Mouse (Mus musculus) liver, adult 2 months (tissue): ENCODE measurements around the gene Tcl1. TPM values are rescaled to one million over a fixed set of nuclear protein-coding genes. Genes with fewer than 3 reads are reported as not detected.
"Not testable (repeated sequence)": the region's sequence is repeated elsewhere in the genome, so short reads cannot be mapped to it uniquely, and the experiment has no call there.

Experiments used
- DNase-seq: peaks from one replicate; pipeline ENCODE4 v3.0.0-alpha.2; 2011; ENCODE audit warnings: low read depth, low spot score; ENCODE audit errors: extremely low read depth
- H3K27ac ChIP-seq: fragments of 200-500 bp; replicated peaks from 2 replicates; pipeline ENCODE4 v1.5.1; 2012; ENCODE audit warnings: low read depth, mild to moderate bottlenecking, control low read depth, inconsistent platforms, low read length; ENCODE audit not compliant: insufficient read depth
- H3K27me3 ChIP-seq: fragments of 200-500 bp; 2 replicates; pipeline ENCODE4 v1.6.1; 2012; ENCODE audit warnings: mild to moderate bottlenecking, moderate library complexity, low read length, inconsistent platforms; ENCODE audit not compliant: control insufficient read depth, insufficient read depth
- H3K36me3 ChIP-seq: fragments of 200-500 bp; 2 replicates; pipeline ENCODE4 v1.6.1; 2012; ENCODE audit warnings: low read length, inconsistent platforms; ENCODE audit not compliant: control insufficient read depth, insufficient read depth
- H3K4me1 ChIP-seq: fragments of 200-500 bp; 2 replicates; pipeline ENCODE4 v1.6.1; 2011; ENCODE audit warnings: low read length; ENCODE audit not compliant: control insufficient read depth, insufficient read depth
- H3K4me3 ChIP-seq: fragments of 200-500 bp; 2 replicates; pipeline ENCODE4 v1.5.1; 2011; ENCODE audit warnings: low read depth, mild to moderate bottlenecking, control low read depth, low read length, moderate library complexity; ENCODE audit not compliant: insufficient read depth
- H3K79me2 ChIP-seq: fragments of 200-500 bp; 2 replicates; pipeline ENCODE4 v1.6.1; 2012; ENCODE audit warnings: inconsistent platforms, mild to moderate bottlenecking, low read length, moderate library complexity; ENCODE audit not compliant: control insufficient read depth, insufficient read depth
- H3K9ac ChIP-seq: fragments of 200-500 bp; 2 replicates; pipeline ENCODE4 v1.6.1; 2012; ENCODE audit warnings: low read depth, mild to moderate bottlenecking, control low read depth, inconsistent platforms, low read length
- CTCF ChIP-seq: fragments of 200-500 bp; IDR thresholded peaks from 2 replicates; pipeline ENCODE4 v1.5.1; 2011; ENCODE audit warnings: low read depth, low read length, control low read depth
- POLR2A ChIP-seq: fragments of 200-500 bp; IDR thresholded peaks from 2 replicates; pipeline ENCODE4 v1.6.1; 2011; ENCODE audit warnings: low read length, control low read depth; ENCODE audit not compliant: insufficient read depth; ENCODE audit errors: extremely low read depth
- WGBS: fragments of 180-500 bp; shearing (Covaris S2); methylation state at CpG from one replicate; pipeline ENCODE4 v1.1.7; 2018; 5-methylcytosine and 5-hydroxymethylcytosine counted together
- polyA plus RNA-seq: library from polyadenylated mRNA; depleted of rRNA; stranded (reverse); fragments of >200 nt; gene quantifications from 2 replicates; pipeline ENCODE4 v1.2.3, GENCODE M21; 2012; rRNA removed
- total RNA-seq: library from RNA; depleted of rRNA; stranded (reverse); fragments of >200 nt; gene quantifications from 2 replicates; pipeline ENCODE4 v1.2.3, GENCODE M21; 2014; rRNA removed

Gene Tcl1
- total and polyA plus RNA-seq, 2 experiments, result not detected

- not testable (repeated sequence) for H3K9ac ChIP-seq, H3K4me3 ChIP-seq, H3K27ac ChIP-seq, H3K4me1 ChIP-seq, H3K79me2 ChIP-seq, H3K27me3 ChIP-seq, H3K36me3 ChIP-seq, DNase-seq
- peak; percentile 36 for TF ChIP-seq CTCF
- WGBS, result 33% methylated on average over 2 of the region's 2 CpGs
These were observed 33.6 kb downstream of the Tcl1 start for GRCm38 (mm10) chr12:105188980-105189379.

GRCm38 (mm10) chr12:105181040-105181644, 41.5 kb downstream of the Tcl1 start:
- H3K4me1 ChIP-seq, H3K9ac ChIP-seq: not testable (repeated sequence)
- 62% methylated on average over 4 of the region's 4 CpGs for WGBS

GRCm38 (mm10) chr12:105176044-105176443, 46.5 kb downstream of the Tcl1 start, which contains the start of gene Tcl1b5:
Gene Tcl1b5, plus strand, starts transcription at chr12:105176344.
- not testable (repeated sequence) for H3K27me3 ChIP-seq, H3K79me2 ChIP-seq, DNase-seq, H3K27ac ChIP-seq, H3K9ac ChIP-seq, H3K4me3 ChIP-seq, H3K4me1 ChIP-seq, H3K36me3 ChIP-seq
- 62% methylated on average over 3 of the region's 3 CpGs for WGBS

More at GRCm38 (mm10) chr12:105181040-105181644, 41.5 kb downstream of the Tcl1 start:
- DNase-seq, H3K4me3 ChIP-seq, H3K27ac ChIP-seq, H3K27me3 ChIP-seq, H3K79me2 ChIP-seq, H3K36me3 ChIP-seq: not testable (repeated sequence)

GRCm38 (mm10) chr12:105174318-105174717, 48.3 kb downstream of the Tcl1 start:
- H3K27ac ChIP-seq, H3K36me3 ChIP-seq, H3K4me3 ChIP-seq, H3K27me3 ChIP-seq, H3K9ac ChIP-seq, H3K79me2 ChIP-seq, DNase-seq, H3K4me1 ChIP-seq: not testable (repeated sequence)
- peak; percentile 23; the same call in 1 of the 2 replicates for TF ChIP-seq CTCF
- WGBS, result 20% methylated on average over 2 of the region's 2 CpGs

- DNase-seq, result no peak
- no peaks in the 10 kb centered on the region for H3K79me2 ChIP-seq
- H3K4me3 ChIP-seq, result no peak overlapping the region
- TF ChIP-seq CTCF (no peak), POLR2A (no peak)
- H3K27me3 ChIP-seq, result no peaks in the 10 kb centered on the region
- H3K36me3 ChIP-seq, result no peaks in the 10 kb centered on the region
- H3K27ac ChIP-seq, result no peak overlapping the region
- 81% methylated on average over 2 of the region's 2 CpGs for WGBS
- no peak overlapping the region for H3K9ac ChIP-seq
- no peaks in the 10 kb centered on the region for H3K4me1 ChIP-seq
These were observed 49.2 kb downstream of the Tcl1 start for GRCm38 (mm10) chr12:105173366-105173765.

Other genes with a start within 250 kb of the Tcl1 start
- gene Syne3, start 213.0 kb downstream of the Tcl1 start, total RNA-seq, result 3.8 and 4.8 TPM in 2 replicates
- gene Syne3, start 213.0 kb downstream of the Tcl1 start, polyA plus RNA-seq, result 0.81 and 1.6 TPM in 2 replicates
- 43.0 and 45.5 TPM in 2 replicates for gene Glrx5, start 190.1 kb downstream of the Tcl1 start, total RNA-seq
- 144 and 157 TPM in 2 replicates for gene Glrx5, start 190.1 kb downstream of the Tcl1 start, polyA plus RNA-seq
- not detected in 2 replicates for gene Tcl1b2, start 76.8 kb downstream of the Tcl1 start, total RNA-seq
- gene Tcl1b2, start 76.8 kb downstream of the Tcl1 start, polyA plus RNA-seq, result not detected in 2 replicates
- not detected in 2 replicates for gene Tcl1b1, start 63.1 kb downstream of the Tcl1 start, total RNA-seq
- not detected in 2 replicates for gene Tcl1b1, start 63.1 kb downstream of the Tcl1 start, polyA plus RNA-seq
- gene Tcl1b5, start 46.4 kb downstream of the Tcl1 start, total RNA-seq, result not detected in 2 replicates
- not detected in 2 replicates for gene Tcl1b5, start 46.4 kb downstream of the Tcl1 start, polyA plus RNA-seq
- not detected in 2 replicates for gene Tcl1b3, start 31.8 kb downstream of the Tcl1 start, total RNA-seq
- gene Tcl1b3, start 31.8 kb downstream of the Tcl1 start, polyA plus RNA-seq, result not detected in 2 replicates
- gene Tcl1b4, start 20.8 kb downstream of the Tcl1 start, total RNA-seq, result not detected in 2 replicates
- gene Tcl1b4, start 20.8 kb downstream of the Tcl1 start, polyA plus RNA-seq, result not detected in 2 replicates
- gene Tunar, start 111.1 kb upstream of the Tcl1 start, total RNA-seq, result not detected in 2 replicates
- gene Tunar, start 111.1 kb upstream of the Tcl1 start, polyA plus RNA-seq, result not detected in 2 replicates
- gene D430019H16Rik, start 231.1 kb upstream of the Tcl1 start, total RNA-seq, result 0.74 and 0.92 TPM in 2 replicates
- 0.55 and 0.65 TPM in 2 replicates for gene D430019H16Rik, start 231.1 kb upstream of the Tcl1 start, polyA plus RNA-seq